Mouse (Mus musculus) heart, adult 18-20 months (tissue): Measurements from ENCODE around the gene Kiss1. TPM values are rescaled to one million over a fixed set of nuclear protein-coding genes. Genes with fewer than 3 reads are reported as not detected.

Experiments
- DNase-seq, 2 experiments: peaks; one replicate each; pipeline ENCODE4 v3.0.0; 2021 to 2022; ENCODE audit warnings: mixed read lengths in 1 of 2
- long read RNA-seq, 2 experiments: library from polyadenylated mRNA; stranded (forward); transcript quantifications; one replicate each; pipeline ENCODE4 v2.0.0; 2021
- total RNA-seq, 2 experiments: library from RNA; stranded (reverse); gene quantifications; 2 replicates each; pipeline ENCODE4 v1.2.3; 2021

The Kiss1 gene
- total RNA-seq, result not detected
- long read RNA-seq, experiment 1, result 0 reads
- long read RNA-seq, experiment 2, result 0 reads

GRCm38 (mm10) chr1:133321267-133321925, at the start of gene Kiss1:
Kiss1 (plus strand) TSS chr1:133321875.
- no peak for DNase-seq

- DNase-seq, result no peak
These were observed 47.5 kb upstream of the Kiss1 start for GRCm38 (mm10) chr1:133274163-133274562.

- peak in 1 of 2 experiments; percentile 27 for DNase-seq
These were observed 44.7 kb upstream of the Kiss1 start for GRCm38 (mm10) chr1:133276983-133277382.

- DNase-seq, result no peak
These were observed 43.1 kb upstream of the Kiss1 start for GRCm38 (mm10) chr1:133278539-133278938.

- no peak for DNase-seq
These were observed 42.6 kb upstream of the Kiss1 start for GRCm38 (mm10) chr1:133278946-133279631.

- no peak for DNase-seq
These were observed 42.0 kb upstream of the Kiss1 start for GRCm38 (mm10) chr1:133279632-133280093.

GRCm38 (mm10) chr1:133280537-133280936, 41.1 kb upstream of the Kiss1 start:
- no peak for DNase-seq

- no peak for DNase-seq
These were observed 35.8 kb upstream of the Kiss1 start for GRCm38 (mm10) chr1:133285907-133286306.

- no peak for DNase-seq
These were observed 34.6 kb upstream of the Kiss1 start for GRCm38 (mm10) chr1:133287051-133287450.

GRCm38 (mm10) chr1:133287880-133288279, 33.8 kb upstream of the Kiss1 start:
- DNase-seq, result no peak

- no peak for DNase-seq
These were observed 29.8 kb upstream of the Kiss1 start for GRCm38 (mm10) chr1:133291888-133292287.

- no peak for DNase-seq
These were observed 29.1 kb upstream of the Kiss1 start for GRCm38 (mm10) chr1:133292608-133293007.

GRCm38 (mm10) chr1:133296376-133296775, 25.3 kb upstream of the Kiss1 start:
- DNase-seq, result peak; percentile 78 to 86

- no peak for DNase-seq
These were observed 22.9 kb upstream of the Kiss1 start for GRCm38 (mm10) chr1:133298816-133299215.

- peak; percentile 72 to 74 for DNase-seq
These were observed 19.1 kb upstream of the Kiss1 start for GRCm38 (mm10) chr1:133302540-133302939.

- peak; percentile 80 to 88 for DNase-seq
These were observed 14.8 kb upstream of the Kiss1 start for GRCm38 (mm10) chr1:133306842-133307241.

- DNase-seq, result peak; percentile 50 to 73
These were observed 14.4 kb upstream of the Kiss1 start for GRCm38 (mm10) chr1:133307318-133307717.

GRCm38 (mm10) chr1:133309652-133310267, 11.9 kb upstream of the Kiss1 start, which contains the start of gene Golt1a:
Golt1a (plus strand) TSS chr1:133309800.
- DNase-seq, result no peak

GRCm38 (mm10) chr1:133311240-133311639, 10.4 kb upstream of the Kiss1 start:
- no peak for DNase-seq

GRCm38 (mm10) chr1:133311946-133312345, 9.7 kb upstream of the Kiss1 start:
- no peak for DNase-seq

GRCm38 (mm10) chr1:133314364-133314763, 7.3 kb upstream of the Kiss1 start:
- peak; percentile 33 to 81 for DNase-seq

GRCm38 (mm10) chr1:133315775-133316174, 5.9 kb upstream of the Kiss1 start:
- no peak for DNase-seq

- no peak for DNase-seq
These were observed 5.1 kb upstream of the Kiss1 start for GRCm38 (mm10) chr1:133316577-133316976.
